Mouse (Mus musculus) heart, embryonic 13.5 days (tissue): ENCODE data around the gene Col26a1. TPM values are rescaled to one million over a fixed set of nuclear protein-coding genes. Genes with fewer than 3 reads are reported as not detected.

Experiments
- ATAC-seq: fragments of 200-750 bp; cut with Nextera tagmentation; 2 replicates; pipeline ENCODE4 v1.8.0; 2017; ENCODE audit warnings: moderate TSS enrichment; ENCODE audit not compliant: insufficient number of reproducible peaks, low FRiP score, low TSS enrichment; ENCODE audit errors: extremely low read depth
- H3K27ac ChIP-seq: fragments of 300-500 bp; sonication (generic); replicated peaks from 2 replicates; pipeline ENCODE4 v1.5.1; 2015; ENCODE audit warnings: moderate library complexity, mild to moderate bottlenecking, inconsistent platforms
- H3K27me3 ChIP-seq: fragments of 300-500 bp; sonication (generic); replicated peaks from 2 replicates; pipeline ENCODE4 v1.6.1; 2015; ENCODE audit warnings: mild to moderate bottlenecking, inconsistent platforms
- H3K36me3 ChIP-seq: fragments of 300-500 bp; sonication (generic); 2 replicates; pipeline ENCODE4 v1.6.1; 2015; ENCODE audit warnings: mild to moderate bottlenecking, inconsistent platforms
- H3K4me1 ChIP-seq: fragments of 300-500 bp; sonication (generic); 2 replicates; pipeline ENCODE4 v1.6.1; 2015; ENCODE audit warnings: inconsistent platforms
- H3K4me2 ChIP-seq: fragments of 300-500 bp; sonication (generic); 2 replicates; pipeline ENCODE4 v1.6.1; 2015; ENCODE audit warnings: inconsistent platforms, mild to moderate bottlenecking, moderate library complexity
- H3K4me3 ChIP-seq: fragments of 300-500 bp; sonication (generic); 2 replicates; pipeline ENCODE4 v1.5.1; 2015; ENCODE audit warnings: moderate library complexity, mild to moderate bottlenecking, inconsistent platforms
- H3K9ac ChIP-seq: fragments of 300-500 bp; sonication (generic); 2 replicates; pipeline ENCODE4 v1.6.1; 2015; ENCODE audit warnings: inconsistent platforms, mild to moderate bottlenecking, moderate library complexity
- H3K9me3 ChIP-seq: fragments of 300-500 bp; sonication (generic); 2 replicates; pipeline ENCODE4 v1.6.1; 2016; ENCODE audit warnings: inconsistent platforms
- WGBS: fragments of 180-500 bp; shearing (Covaris S2); methylation state at CpG from one replicate; pipeline ENCODE4 v1.1.7; 2015; ENCODE audit warnings: mixed read lengths; 5-methylcytosine and 5-hydroxymethylcytosine counted together
- polyA plus RNA-seq: library from polyadenylated mRNA; unstranded; fragments of >200 nt; fragmentation: Nextera tagmentation; extraction: Ambion mirVana; gene quantifications from 2 replicates; pipeline ENCODE4 v1.2.1, GENCODE M21; 2015

The Col26a1 gene
- polyA plus RNA-seq, 1 experiment from 2014 or later = 21.8 TPM

GRCm38 (mm10) chr5:136846385-136847264, 36.4 kb downstream of the Col26a1 start:
- ATAC-seq = no peak
- 75% methylated on average over 19 of the region's 19 CpGs for WGBS

GRCm38 (mm10) chr5:136843930-136844329, 39.1 kb downstream of the Col26a1 start:
- no peak for ATAC-seq
- H3K9ac ChIP-seq = no peak overlapping the region
- no peak overlapping the region for H3K4me2 ChIP-seq
- no peaks in the 10 kb centered on the region for H3K4me1 ChIP-seq
- H3K9me3 ChIP-seq = no peaks in the 10 kb centered on the region; the same call in 1 of the 2 replicates
- WGBS = 38% methylated on average over 5 of the region's 5 CpGs
- H3K27ac ChIP-seq = no peak overlapping the region
- no peaks in the 10 kb centered on the region for H3K36me3 ChIP-seq
- peaks cover 7% of the 10 kb centered on the region; the same call in 1 of the 2 replicates for H3K27me3 ChIP-seq
- no peak overlapping the region for H3K4me3 ChIP-seq

More at GRCm38 (mm10) chr5:136846385-136847264, 36.4 kb downstream of the Col26a1 start:
- Histone ChIP-seq H3K36me3 (no peaks in the 10 kb centered on the region), H3K4me1 (no peaks in the 10 kb centered on the region), H3K4me2 (no peak overlapping the region), H3K4me3 (no peak overlapping the region), H3K27me3 (0 out of 2 replicates have a peak, but pooled peaks cover 2% of the 10 kb centered on the region), H3K9me3 (no peaks in the 10 kb centered on the region; the same call in 1 of the 2 replicates), H3K27ac (no peak overlapping the region), H3K9ac (no peak overlapping the region)

GRCm38 (mm10) chr5:136840036-136840435, 43.0 kb downstream of the Col26a1 start:
- 7% methylated on average over 8 of the region's 8 CpGs for WGBS
- no peak for ATAC-seq
- Histone ChIP-seq H3K27ac (no peak overlapping the region), H3K4me2 (no peak overlapping the region), H3K27me3 (peaks cover 7% of the 10 kb centered on the region; the same call in 1 of the 2 replicates), H3K4me1 (no peaks in the 10 kb centered on the region), H3K9me3 (no peaks in the 10 kb centered on the region), H3K9ac (no peak overlapping the region), H3K36me3 (0 out of 2 replicates have a peak, but pooled peaks cover 3% of the 10 kb centered on the region), H3K4me3 (no peak overlapping the region)

DNA sequence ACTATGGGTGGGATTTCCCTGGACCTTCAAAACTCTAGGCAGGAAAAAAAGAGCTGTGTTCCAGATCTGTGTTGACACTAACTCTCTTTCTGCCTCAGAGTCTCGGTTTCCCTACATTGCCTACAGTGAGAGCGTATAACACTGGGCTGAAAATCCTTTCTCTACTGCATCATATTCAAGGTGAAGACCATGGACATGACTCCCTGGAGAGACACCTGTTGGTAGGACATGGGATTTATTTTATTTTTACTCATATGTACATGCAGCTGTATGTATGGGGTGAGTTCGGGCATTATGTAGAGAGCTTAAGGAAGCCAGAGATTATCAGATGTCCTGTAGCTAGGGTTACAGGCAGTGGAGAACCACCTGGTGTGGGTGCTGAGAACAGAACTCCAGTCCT, 50.0 kb downstream of the Col26a1 start:
- H3K4me3 ChIP-seq = no peak overlapping the region
- WGBS = 79% methylated on average over 3 of the region's 3 CpGs
- ATAC-seq = no peak
- H3K36me3 ChIP-seq = peaks cover 19% of the 10 kb centered on the region
- H3K4me1 ChIP-seq = no peaks in the 10 kb centered on the region
- H3K9me3 ChIP-seq = 0 out of 2 replicates have a peak, but pooled peaks cover 7% of the 10 kb centered on the region
- H3K27me3 ChIP-seq = no peaks in the 10 kb centered on the region
- no peak overlapping the region for H3K4me2 ChIP-seq
- H3K9ac ChIP-seq = no peak overlapping the region
- H3K27ac ChIP-seq = no peak overlapping the region

DNA sequence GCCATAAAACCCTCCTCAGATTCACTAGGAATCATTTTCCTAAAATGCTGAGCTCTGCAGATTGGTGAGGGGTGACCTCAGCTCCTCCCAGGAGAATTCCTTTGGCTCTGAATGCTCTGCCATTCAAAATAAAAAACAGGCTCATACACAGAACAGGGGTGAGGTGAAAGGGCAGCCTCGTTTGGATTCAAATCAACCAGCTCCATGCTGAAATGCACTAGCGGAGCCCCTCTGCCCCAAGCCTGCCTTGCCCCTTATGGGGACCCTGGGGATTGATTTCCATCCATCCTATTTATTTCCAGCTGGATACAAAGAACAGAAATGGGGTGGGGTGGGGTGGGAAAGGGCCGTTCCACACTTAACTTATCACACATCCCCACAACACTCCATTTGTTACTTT, 52.9 kb downstream of the Col26a1 start:
- H3K4me1 ChIP-seq = no peaks in the 10 kb centered on the region
- peaks cover 17% of the 10 kb centered on the region for H3K36me3 ChIP-seq
- ATAC-seq = no peak
- 0 out of 2 replicates have a peak, but pooled peaks cover 7% of the 10 kb centered on the region for H3K9me3 ChIP-seq
- WGBS = 75% methylated on average over 3 of the region's 3 CpGs
- H3K27ac ChIP-seq = no peak overlapping the region
- H3K9ac ChIP-seq = no peak overlapping the region
- H3K4me2 ChIP-seq = no peak overlapping the region
- no peaks in the 10 kb centered on the region for H3K27me3 ChIP-seq
- no peak overlapping the region for H3K4me3 ChIP-seq

- Histone ChIP-seq H3K4me3 (no peak overlapping the region), H3K27me3 (no peaks in the 10 kb centered on the region), H3K4me2 (no peak overlapping the region), H3K4me1 (peaks cover 3% of the 10 kb centered on the region; the same call in 1 of the 2 replicates), H3K9ac (no peak overlapping the region), H3K36me3 (0 out of 2 replicates have a peak, but pooled peaks cover 3% of the 10 kb centered on the region), H3K9me3 (0 out of 2 replicates have a peak, but pooled peaks cover 3% of the 10 kb centered on the region), H3K27ac (no peak overlapping the region)
- no peak for ATAC-seq
- 75% methylated on average over 8 of the region's 8 CpGs for WGBS
These were observed 61.0 kb downstream of the Col26a1 start for GRCm38 (mm10) chr5:136821971-136822370.

DNA sequence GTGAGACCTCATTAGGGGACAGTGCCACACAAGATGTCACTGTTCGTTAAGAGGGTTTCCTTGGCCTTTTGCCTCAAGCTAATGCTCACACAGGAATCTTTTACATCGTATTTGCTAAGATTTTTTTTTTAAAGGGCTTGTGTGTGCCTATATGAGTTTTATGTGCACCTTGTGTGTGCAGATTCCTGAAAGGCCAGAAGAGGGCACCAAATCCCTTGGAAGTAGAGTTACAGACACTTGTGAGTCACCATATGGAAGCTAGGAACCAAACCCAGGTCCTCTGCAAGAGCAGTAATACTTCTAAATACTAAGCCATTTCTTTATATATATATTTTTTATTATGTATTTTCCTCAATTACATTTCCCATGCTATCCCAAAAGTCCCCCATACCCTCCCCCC, 62.1 kb downstream of the Col26a1 start:
- Histone ChIP-seq H3K27me3 (no peaks in the 10 kb centered on the region), H3K4me1 (peaks cover 3% of the 10 kb centered on the region; the same call in 1 of the 2 replicates), H3K27ac (no peak overlapping the region), H3K9ac (no peak overlapping the region), H3K4me3 (no peak overlapping the region), H3K9me3 (0 out of 2 replicates have a peak, but pooled peaks cover 3% of the 10 kb centered on the region), H3K4me2 (no peak overlapping the region), H3K36me3 (0 out of 2 replicates have a peak, but pooled peaks cover 3% of the 10 kb centered on the region)
- whole genome bisulfite sequencing = 77% methylated on average over 2 of the region's 2 CpGs
- ATAC-seq = no peak

DNA sequence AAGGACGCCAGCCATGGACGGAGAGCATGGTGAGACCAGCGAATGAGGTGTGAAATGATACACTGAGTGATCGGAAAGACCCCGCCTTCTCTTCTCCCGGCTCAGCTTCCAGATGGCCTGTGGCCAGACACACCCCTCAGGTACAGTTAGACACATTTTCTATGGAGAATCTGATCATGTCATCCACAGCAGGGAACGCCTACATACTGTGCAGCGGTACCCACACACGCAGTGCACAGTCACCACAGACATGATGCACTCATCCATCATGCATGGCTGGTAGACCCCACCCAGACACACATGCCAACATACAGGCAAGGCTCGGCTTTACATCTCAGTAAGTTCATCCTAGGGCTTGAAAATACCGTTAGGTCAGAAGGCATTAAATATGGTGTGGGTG, 63.3 kb downstream of the Col26a1 start:
- ATAC-seq = no peak
- no peak overlapping the region for H3K4me3 ChIP-seq
- no peak overlapping the region for H3K9ac ChIP-seq
- H3K36me3 ChIP-seq = peaks cover 8% of the 10 kb centered on the region; the same call in 1 of the 2 replicates
- WGBS = 61% methylated on average over 11 of the region's 11 CpGs
- H3K27ac ChIP-seq = no peak overlapping the region
- H3K9me3 ChIP-seq = peaks cover 8% of the 10 kb centered on the region
- H3K4me1 ChIP-seq = peaks cover 3% of the 10 kb centered on the region; the same call in 1 of the 2 replicates
- no peaks in the 10 kb centered on the region for H3K27me3 ChIP-seq
- no peak overlapping the region for H3K4me2 ChIP-seq

GRCm38 (mm10) chr5:136810539-136811374, 72.3 kb downstream of the Col26a1 start:
- Histone ChIP-seq H3K27me3 (no peaks in the 10 kb centered on the region), H3K9ac (peak overlapping the region; percentile 65; the same call in 1 of the 2 replicates), H3K9me3 (peaks cover 6% of the 10 kb centered on the region), H3K27ac (peak overlapping the region; percentile 57), H3K4me1 (peaks cover 29% of the 10 kb centered on the region), H3K4me3 (peak overlapping the region; percentile 23), H3K36me3 (peaks cover 5% of the 10 kb centered on the region; the same call in 1 of the 2 replicates), H3K4me2 (peak overlapping the region; percentile 60)
- ATAC-seq = no peak
- WGBS = 46% methylated on average over 30 of the region's 30 CpGs

- Histone ChIP-seq H3K27ac (peak overlapping the region; percentile 67), H3K4me1 (peaks cover 60% of the 10 kb centered on the region), H3K4me3 (no peak overlapping the region), H3K27me3 (peaks cover 15% of the 10 kb centered on the region), H3K9me3 (no peaks in the 10 kb centered on the region), H3K36me3 (no peaks in the 10 kb centered on the region), H3K4me2 (peak overlapping the region; percentile 24), H3K9ac (no peak overlapping the region)
- 34% methylated on average over 16 of the region's 16 CpGs for WGBS
- ATAC-seq = no peak
These were observed 76.5 kb downstream of the Col26a1 start for GRCm38 (mm10) chr5:136806379-136807056.
